Mouse (Mus musculus) telencephalon, adult 2 months (tissue): ENCODE data around the gene Mthfsd.
A peak's percentile ranks its signal among the peaks of the same experiment; 100 is the strongest.

ENCODE experiments used
- DNase-seq: peaks from one replicate; pipeline ENCODE4 v3.0.0-alpha.2; 2011; ENCODE audit warnings: low read depth, low spot score

Gene Mthfsd

DNA sequence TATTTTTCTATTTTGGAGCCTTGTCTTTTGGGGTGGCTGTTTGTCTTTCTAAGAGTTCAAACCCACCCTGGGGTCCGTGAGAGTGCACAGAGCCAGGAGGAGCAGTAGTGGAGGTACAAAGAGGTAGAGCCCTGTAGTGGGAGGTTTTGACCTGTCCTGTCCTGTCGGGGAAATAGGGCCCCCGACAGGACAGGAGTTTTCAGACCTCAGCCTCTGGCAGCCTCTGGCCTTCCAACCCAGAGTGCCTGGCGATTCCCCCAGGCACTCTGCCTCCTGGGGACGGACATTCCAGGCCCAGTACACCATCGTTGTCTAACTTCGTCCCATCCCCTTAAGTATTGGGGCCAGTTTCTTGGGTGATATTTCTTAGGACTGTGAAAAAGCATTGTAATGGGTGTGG, 14.2 kb upstream of the Mthfsd start:
- DNase-seq, result no peak

DNA sequence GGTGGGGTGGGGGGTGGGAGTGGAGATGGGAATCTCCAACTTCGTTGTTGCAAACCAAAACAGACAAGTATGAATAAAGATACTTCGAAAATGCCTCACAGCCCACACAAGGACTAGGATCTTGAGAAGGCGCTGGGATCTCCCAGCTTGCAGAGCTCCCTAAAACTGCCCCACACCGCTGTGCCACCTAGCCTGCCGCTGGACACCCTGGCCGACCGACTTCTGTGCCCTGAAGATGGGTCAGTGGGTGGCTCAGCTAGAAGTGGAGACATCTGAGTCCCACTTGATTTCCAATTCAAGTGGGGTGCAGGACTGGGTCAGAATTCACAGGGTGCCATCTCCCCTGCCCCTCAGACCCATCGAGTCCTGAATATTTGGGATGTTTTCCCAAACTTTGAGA, 13.5 kb upstream of the Mthfsd start:
- DNase-seq, result no peak

DNA sequence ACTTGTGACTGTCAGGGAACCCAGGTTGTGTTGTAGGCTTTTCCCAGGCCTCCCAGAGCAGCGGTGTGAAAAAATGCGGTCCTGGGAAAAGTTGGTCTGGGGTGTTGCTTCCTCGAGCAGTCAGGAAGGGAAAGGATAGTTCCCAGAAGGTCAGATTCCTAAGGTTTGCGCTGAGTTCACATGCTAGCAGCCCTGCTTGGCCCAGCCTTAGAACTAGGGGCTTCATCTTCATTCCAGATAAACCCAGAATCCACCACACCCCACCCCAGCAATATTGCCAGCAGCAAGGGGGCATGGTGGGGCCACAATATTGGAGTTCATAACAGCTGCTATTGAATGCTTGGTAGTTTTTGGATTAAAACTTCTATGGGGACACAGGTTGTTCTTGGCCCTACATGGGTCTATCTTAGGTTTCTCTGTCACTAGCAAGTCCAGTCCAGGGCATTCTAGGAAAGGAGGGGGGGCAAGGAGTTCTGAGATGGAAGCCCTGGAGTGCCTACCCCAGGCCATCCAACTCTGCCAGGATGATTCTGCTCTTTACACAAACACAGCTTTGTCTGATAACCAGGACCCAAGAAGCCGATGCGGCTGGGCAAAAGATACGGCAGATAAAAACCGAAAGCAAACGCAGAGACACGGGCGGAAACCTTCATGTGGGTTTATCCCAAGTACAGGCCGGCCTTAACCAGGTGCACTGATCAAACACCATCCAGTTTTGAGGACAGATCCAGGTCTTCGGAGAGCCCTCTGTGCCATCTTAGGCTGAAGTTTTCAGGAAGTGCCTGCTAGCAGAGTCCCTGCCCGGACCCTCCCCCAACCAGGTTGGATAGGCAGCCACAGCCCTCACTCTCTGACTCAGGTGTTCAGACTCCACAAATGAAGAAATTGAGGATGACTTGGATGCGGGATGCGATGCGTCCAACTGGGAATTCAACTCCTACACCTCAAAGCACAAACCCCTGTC, 12.5 kb upstream of the Mthfsd start:
- DNase-seq, result no peak

DNA sequence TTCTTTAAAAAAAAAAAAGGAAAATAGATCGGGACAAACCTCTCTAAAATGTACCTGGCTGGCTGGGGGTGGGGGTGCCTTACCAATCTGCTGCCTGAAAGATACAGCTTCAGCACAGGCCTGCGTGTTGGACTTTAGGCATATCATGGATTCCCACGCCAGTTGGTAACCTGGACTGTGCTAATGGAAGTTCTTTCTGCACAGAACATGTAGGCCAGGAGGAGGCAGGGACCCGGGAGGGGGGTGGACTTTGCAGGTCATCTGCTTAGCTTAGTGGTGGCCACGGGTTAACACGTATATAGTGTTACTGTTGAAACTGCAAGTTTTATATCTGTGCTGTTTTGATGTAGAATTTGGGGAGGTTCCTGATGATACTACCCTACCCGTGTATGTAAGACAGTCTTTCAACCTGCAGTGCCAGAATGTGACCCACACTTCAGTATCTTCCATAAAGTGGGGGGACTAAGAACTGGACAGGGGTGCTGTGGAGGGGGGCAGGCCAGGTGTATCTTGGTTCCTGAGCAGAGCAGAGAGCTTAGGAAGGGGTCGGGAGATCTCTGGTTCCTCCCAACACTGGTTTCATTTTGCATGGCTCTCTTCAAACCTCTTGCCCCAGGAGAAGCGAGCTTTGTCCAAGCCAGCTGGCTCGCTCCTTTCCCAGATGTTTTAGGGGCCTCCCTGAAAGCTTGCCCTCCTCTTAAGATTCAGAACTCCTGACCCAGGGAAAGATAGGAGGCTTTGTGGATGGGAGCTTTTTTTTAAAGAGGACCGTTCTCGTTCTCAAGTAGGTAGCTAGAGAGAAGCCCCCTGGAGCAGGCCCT, 11.7 kb upstream of the Mthfsd start:
- DNase-seq, result no peak

DNA sequence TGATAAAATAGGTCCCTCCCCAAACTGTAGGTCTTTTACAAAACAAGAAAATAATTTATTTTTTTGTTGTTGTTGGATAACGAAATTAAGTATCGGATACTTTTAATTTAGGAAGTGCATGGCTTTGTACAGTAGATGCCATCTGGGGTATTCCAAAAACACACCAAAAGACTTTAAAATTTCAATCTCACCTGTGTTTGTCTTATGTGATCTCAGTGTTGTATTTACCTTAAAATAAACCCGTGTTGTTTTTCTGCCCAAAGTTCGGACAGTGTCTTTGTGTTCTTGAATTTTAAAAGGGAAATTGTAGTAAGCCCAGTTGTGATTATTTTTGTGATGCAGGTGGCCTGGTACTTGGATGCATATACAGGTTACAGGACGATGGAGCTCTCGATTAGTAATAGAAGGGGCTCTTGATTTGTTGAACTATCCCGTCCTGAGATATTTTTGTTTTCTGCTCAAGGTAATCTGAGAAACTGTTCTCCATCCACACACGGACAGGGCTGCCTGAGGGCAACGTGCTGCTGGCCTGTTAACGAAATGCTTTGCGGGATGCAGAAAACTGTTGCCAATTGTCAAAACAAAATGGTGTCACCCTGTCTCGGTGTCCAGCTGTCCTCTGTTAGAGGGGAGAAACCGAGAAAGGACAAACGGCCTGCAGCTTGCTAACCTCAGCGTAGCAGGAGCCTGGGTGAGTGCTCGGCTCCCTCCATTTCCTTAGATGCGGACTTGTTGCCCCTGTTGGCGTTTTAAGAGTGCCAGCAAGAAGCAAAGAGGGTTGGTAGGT, 10.6 kb upstream of the Mthfsd start:
- no peak for DNase-seq

DNA sequence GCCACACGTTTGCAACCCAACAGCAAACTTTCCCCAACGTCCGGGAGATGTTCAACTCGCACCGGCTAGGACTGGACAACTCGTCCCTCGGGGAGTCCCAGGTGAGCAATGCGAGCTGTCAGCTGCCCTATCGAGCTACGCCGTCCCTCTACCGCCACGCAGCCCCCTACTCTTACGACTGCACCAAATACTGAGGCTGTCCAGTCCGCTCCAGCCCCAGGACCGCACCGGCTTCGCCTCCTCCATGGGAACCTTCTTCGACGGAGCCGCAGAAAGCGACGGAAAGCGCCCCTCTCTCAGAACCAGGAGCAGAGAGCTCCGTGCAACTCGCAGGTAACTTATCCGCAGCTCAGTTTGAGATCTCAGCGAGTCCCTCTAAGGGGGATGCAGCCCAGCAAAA, 9.7 kb upstream of the Mthfsd start:
- DNase-seq, result no peak

DNA sequence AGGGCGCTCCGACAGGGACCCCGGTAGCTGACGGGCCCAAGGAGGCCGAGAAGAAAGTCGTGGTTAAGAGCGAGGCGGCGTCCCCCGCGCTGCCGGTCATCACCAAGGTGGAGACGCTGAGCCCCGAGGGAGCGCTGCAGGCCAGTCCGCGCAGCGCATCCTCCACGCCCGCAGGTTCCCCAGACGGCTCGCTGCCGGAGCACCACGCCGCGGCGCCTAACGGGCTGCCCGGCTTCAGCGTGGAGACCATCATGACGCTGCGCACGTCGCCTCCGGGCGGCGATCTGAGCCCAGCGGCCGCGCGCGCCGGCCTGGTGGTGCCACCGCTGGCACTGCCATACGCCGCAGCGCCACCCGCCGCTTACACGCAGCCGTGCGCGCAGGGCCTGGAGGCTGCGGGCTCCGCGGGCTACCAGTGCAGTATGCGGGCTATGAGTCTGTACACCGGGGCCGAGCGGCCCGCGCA, 9.0 kb upstream of the Mthfsd start:
- no peak for DNase-seq

DNA sequence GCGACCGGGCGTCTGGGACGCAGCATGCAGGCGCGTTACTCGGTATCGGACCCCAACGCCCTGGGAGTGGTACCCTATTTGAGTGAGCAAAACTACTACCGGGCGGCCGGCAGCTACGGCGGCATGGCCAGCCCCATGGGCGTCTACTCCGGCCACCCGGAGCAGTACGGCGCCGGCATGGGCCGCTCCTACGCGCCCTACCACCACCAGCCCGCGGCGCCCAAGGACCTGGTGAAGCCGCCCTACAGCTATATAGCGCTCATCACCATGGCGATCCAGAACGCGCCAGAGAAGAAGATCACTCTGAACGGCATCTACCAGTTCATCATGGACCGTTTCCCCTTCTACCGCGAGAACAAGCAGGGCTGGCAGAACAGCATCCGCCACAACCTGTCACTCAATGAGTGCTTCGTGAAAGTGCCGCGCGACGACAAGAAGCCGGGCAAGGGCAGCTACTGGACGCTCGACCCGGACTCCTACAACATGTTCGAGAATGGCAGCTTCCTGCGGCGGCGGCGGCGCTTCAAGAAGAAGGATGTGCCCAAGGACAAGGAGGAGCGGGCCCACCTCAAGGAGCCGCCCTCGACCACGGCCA, 8.5 kb upstream of the Mthfsd start:
- no peak for DNase-seq

DNA sequence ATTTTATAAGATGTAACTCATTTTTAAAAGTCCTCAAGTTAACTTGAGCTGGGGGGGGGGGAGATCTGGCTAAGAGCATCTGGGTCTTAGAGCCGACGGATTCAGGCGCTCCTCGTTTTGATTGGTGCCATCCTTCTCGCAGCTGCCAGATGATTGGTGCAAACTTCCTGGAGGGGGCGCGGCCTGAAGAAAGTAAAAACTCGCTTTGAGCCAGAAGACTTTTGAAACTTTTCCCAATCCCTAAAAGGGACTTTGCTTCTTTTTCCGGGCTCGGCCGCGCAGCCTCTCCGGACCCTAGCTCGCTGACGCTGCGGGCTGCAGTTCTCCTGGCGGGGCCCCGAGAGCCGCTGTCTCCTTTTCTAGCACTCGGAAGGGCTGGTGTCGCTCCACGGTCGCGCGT, 7.8 kb upstream of the Mthfsd start, which contains the start of gene Foxc2:
Gene Foxc2 (plus strand): TSS at position 224 of the 400 bp plus-strand sequence.
- DNase-seq, result no peak

DNA sequence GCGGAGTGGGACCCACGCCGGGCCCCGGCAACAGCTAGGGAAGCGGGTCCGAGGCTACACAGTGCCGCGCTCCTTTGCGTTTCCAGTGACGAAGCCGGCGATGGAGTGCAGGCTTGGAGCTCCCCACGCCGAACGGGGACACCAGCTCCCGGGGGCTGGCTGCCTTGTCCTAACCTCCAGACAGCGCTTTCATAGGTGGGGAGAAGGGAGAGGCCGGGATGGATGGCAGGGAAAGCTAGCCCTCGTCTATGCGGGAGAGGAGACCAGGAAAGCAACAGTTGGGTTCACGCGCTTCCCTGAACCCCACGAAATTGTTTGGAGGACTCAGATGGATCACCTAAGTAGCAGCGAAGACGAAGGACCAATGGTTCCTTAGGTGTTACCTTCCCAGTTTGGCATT, 6.9 kb upstream of the Mthfsd start:
- no peak for DNase-seq

DNA sequence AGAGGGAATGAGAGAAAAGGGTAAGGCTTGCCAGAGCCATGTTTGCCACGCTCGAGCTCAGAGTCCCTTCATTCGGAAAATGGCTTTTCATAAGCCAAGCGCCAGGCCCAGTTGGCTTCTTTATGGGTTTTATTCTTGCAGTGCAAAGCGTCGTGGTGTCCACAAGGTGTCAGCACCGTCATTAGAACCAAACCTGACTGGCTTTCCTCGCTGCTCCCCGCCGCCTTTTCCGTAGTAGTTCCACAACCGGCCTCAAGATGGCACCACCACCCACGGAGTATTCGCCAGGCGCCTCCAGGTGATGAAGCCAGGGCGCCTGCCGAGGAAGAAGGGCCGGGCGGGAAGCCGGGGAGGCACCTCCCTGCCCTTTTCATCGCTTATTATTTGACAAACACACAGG, 5.1 kb upstream of the Mthfsd start:
- DNase-seq, result peak; percentile 73

DNA sequence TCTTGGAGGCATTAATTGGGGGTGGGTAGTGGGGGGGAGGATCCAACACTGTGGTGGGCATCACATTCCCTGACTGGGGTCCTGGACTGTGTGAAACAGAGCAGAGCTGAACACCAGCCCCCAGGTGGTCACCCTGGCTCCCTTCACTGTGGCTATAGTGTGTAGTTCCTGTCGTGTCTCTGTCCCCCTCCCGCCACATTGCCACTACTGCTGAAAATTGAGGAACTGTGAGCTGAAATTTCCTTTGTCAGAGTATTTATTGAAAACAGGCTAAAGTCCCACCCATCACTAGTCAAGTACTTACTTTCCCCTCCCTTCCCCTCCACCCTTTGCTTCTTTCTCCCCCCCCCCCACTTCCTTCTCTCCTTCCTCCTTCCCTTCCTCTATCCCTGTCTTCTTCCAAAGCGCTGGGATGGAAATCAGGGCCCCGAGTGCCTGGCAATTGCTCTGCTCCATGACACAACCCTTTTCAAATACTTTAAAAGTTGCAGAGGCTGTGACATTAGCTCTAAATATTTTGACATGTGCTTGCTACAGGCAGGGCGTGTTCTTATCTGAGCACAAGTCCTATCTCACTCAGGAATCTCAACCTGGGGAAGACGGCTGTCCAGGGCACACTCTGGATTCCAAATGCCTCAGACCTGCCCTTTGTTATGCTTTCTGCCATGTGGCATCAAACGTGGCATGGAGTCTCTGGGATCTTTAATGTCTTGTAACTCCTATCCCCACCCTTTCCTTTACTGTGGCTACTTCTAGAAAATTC, 3.1 kb upstream of the Mthfsd start:
- no peak for DNase-seq

DNA sequence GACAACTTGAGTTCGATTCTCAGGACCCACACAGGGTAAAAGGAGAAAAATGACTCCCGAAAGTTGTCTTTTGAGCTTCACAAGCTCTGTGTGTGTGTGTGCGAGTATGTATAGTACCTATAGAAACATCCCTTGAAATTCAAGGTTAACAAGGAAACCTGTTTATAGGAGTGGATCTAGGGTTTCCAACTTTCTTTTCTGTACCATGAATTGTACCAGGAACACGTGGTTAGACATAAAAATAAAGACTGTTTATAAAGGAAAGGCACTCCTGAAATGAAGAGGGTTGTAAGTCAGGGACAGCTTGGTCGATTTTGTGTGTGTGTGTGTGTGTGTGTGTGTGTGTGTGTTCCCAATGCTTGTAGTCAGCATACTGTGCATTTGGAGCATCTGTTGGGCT, 465 bp upstream of the Mthfsd start:
- DNase-seq, result no peak

DNA sequence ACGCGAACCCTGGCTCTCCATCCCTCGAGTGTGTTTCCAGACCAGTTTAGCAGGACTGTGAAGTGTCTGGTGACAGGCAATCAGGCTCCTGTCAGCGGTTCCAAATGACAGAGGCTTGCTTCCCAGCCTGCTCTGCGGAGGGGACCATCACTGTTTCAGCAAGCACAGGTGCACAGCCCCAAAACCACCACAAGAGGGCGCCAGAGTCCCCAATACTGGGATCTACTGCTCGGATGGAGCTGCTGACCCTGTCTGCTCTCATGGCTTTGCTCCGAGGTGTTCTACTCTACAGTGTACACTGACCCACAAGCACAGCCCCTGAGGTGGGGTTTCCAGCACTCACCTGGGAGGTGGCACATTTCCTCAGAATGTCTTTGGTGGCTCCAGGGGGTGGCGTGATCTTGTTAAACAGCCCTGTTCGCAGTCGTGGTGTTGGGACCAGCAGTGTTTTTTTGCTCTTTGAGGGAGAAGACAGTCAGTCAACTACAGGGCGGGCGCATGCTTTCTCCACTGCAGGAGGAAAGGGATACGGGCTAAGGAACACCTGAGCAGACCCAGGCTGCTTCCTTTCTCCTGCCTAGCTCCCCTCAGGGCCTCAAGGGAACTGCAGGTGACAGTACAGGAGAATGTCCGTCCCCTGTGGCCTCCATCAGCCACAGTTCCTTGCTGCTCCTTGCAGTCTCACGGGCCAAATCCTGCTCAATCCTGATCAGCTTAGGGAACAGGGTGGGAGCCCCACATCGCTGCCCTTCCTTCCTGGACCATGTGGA, 4.0 kb downstream of the Mthfsd start:
- no peak for DNase-seq

DNA sequence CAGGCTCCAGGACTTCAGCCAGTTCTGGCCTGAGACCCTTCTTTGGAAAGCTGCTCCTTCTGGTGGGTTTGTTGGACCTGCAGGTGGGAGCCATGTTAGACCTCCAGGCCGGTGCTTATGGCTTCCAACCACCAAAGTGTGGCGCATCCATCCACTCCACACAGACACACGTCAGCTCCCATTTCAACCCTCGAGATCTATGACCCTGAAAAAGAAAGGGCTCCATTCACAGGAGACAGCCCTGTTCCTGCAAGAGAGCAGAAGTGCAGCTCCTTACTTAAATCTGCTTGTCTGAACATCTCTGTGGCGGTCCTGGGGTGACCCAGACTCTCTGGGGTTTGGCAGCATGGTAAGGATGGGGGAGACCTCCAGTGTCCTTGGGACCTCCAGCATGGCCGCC, 14.7 kb downstream of the Mthfsd start:
- DNase-seq, result no peak

DNA sequence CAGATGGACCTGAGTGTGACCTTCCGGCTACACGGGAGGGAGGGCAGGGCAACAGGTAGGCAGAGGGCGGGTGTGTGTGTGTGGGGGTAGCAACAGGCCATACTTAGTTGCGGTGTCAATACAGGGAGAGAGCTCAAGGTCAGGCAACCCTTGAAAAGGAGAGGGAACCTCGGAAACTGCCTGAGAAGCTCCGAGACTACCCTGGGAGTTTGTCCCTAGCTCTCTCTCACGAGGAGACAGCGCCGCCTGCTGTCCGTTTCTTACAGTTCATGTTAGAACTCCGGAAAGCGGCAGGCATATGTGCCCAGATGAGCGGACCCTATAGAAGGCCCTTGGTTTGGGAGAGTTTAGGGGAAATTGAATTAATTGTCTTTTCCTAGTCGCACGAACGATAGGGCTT, 15.6 kb downstream of the Mthfsd start:
- DNase-seq, result peak; percentile 42

DNA sequence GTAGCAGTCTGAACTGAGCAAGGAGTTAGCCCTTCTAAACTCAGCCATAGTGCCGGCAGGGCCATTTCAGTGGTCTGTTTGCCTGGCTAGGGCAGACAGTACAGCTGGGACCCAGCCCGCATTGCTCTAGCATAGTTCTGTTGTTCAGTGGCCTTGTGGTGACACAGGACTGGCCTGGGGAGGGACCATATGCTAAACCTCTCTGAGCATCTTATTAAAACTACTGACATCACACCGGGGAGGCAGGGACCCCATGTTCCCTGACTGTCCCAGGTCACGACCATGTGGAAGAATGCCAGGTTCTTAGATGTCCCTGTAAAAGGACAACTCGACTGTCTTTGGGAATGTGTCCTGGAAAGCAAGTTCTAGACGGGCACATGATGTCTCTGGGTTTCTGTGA, 16.1 kb downstream of the Mthfsd start:
- DNase-seq, result no peak

DNA sequence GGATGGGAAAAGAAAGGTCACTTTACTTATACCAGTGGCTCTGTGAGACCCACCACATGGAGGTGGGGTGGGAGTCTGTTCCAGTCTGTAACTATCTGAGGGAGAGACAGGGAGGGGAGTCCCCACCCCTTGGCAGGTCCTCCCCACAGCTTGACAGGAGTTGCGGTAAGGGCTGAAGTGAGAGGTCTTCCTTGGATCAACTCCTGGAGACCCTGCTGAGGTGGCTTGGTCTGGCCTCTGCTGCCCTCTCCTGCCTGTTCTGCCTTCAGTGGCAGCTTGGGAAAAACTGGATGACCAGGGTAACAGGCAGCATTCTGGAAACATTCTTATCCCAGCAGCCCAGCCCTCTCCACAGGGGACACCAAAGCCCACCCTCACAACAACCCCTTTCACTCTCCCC, 17.5 kb downstream of the Mthfsd start:
- DNase-seq, result no peak

DNA sequence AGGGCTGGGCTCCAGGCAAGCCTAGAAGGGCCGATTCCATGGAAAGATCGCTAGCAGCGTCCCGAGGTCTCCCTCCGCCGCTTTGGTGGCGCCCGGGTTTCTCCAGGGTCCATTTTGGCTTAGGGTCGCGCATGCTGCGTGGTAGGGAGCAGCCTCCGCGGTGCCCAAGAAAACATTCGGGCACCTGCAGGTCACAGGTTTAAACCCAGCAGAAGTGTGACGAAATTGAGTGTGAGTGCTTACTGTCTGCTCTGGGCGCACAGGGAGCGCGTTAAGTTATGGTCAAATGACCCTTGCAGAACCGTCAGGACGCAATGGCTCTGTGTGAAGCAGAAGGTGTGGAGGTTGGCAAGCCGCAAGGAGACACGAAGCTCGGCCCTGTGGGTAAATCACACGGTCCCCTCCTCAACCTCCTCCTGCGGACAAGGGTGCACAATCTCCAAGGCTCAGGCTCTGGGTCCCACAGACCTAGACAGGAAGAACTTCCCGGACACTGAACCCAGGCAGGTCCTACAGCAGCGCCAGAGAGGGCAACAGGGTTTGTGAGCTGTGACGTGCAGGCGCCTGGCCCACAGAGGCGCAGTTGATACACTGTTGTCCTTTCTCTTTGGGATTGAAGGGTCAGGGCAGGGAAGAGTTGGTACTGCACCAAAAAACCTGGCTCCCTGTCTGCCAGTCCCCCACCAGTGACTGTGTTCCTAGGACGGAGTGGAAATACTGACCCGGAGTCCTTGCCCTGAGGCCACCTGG, 18.4 kb downstream of the Mthfsd start:
- DNase-seq, result no peak
